Mouse (Mus musculus) heart, adult 18-20 months (tissue): ENCODE results near the gene Klf2. TPM values are rescaled to one million over a fixed set of nuclear protein-coding genes. Genes with fewer than 3 reads are reported as not detected.
A peak's percentile ranks its signal among the peaks of the same experiment; 100 is the strongest.

Source experiments
- DNase-seq, 2 experiments: peaks; one replicate each; pipeline ENCODE4 v3.0.0; 2021 to 2022; ENCODE audit warnings: mixed read lengths in 1 of 2
- long read RNA-seq, 2 experiments: library from polyadenylated mRNA; stranded (forward); transcript quantifications; one replicate each; pipeline ENCODE4 v2.0.0; 2021
- total RNA-seq, 2 experiments: library from RNA; stranded (reverse); gene quantifications; 2 replicates each; pipeline ENCODE4 v1.2.3; 2021

Gene Klf2
- total RNA-seq, result 10 to 100 TPM; 74.3 to 76.9 TPM
- long read RNA-seq, experiment 1, transcript Klf2-201 (3 exons, 1,847 nt), result major isoform, 44 of 53 reads
- long read RNA-seq, experiment 1, partial matches to known transcripts, result 8 of 53 reads
- long read RNA-seq, experiment 1, other reads (novel, unspliced or antisense), result 1 of 53 reads
- long read RNA-seq, experiment 2, transcript Klf2-201 (3 exons, 1,847 nt), result major isoform, 26 of 28 reads
- long read RNA-seq, experiment 2, partial matches to known transcripts, result 0 of 28 reads
- long read RNA-seq, experiment 2, other reads (novel, unspliced or antisense), result 2 of 28 reads

GRCm38 (mm10) chr8:72318801-72319322 lies at the start of gene Klf2:
Gene Klf2 (plus strand): TSS chr8:72319033.
- peak; percentile 99 to 100 for DNase-seq

DNA sequence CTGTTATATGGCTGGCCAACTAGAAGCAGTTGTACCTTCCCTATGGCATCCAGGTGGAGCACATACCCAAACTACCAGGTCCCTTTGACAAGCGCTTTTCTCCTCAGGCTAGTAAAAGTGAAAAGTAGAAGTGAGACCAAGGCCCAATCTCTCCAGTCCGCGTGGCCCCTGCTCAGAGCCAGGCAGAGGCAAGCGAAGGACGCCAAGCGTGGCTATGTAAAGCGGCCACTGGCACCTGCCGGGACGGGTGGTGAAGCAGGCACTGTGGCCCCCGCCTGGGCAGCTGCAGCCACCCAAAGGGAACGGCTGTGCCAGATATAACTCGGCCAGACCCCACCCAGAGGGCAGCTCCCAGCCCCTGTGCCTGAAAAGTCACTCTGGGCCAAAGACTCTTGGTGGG lies 48.2 kb upstream of the Klf2 start:
- DNase-seq, result peak in 1 of 2 experiments; percentile 50

DNA sequence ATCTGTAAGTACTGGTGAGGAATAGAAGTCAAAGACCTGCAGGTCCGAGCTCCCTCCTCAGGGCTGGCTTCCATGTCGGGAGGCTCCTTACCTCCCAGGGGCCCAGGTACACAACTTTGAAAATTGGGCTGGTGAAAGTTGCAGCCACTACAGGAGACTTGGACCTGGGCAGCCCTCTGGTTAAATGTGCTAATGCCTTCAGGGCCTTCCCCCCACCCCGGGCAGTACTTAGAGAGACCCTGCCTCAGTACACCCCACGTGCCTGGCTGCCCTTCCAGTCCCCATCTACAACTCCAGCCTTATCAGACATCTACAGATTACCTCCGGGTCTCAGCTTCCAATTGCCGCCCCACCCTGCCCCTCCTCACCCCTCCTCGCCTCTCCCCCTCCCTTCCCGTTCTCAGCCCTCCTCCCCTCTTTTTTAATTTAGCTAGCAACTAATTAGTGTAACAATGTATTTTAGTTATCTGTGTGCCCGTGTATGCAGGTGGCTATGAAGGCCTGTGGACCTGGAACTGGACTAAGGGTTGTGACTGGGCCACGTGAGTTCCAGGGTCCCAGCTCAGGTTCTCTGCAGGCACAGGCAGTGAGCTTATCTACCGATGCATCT lies 47.7 kb upstream of the Klf2 start:
- peak in 1 of 2 experiments; percentile 33 for DNase-seq

- DNase-seq, result no peak
Measured at GRCm38 (mm10) chr8:72271691-72272090, 47.1 kb upstream of the Klf2 start.

DNA sequence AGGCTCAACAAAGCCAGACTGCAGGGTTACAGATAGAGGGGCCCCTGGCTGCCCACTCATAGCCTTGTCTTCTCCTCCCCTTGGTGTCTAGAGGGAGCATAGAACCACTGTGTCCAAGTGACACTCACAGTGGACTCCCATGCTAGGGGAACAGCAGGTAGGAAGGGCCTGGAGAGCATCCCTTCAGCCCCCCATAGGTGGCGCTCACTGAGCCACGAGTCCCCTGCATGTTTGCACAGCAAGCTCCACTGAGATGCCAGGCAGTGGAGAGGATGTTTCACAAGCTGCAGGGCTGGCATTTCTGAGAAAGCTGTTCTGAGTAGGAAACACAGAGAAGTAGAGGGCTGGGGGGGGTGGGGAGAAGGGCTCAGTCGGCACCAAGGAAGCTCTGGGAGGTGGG lies 46.5 kb upstream of the Klf2 start:
- peak; percentile 77 to 84 for DNase-seq

- DNase-seq, result no peak
Measured at GRCm38 (mm10) chr8:72273111-72273770, 45.6 kb upstream of the Klf2 start.

- DNase-seq, result no peak
Measured at GRCm38 (mm10) chr8:72273807-72274206, 45.0 kb upstream of the Klf2 start.

- no peak for DNase-seq
Measured at GRCm38 (mm10) chr8:72277244-72277643, 41.6 kb upstream of the Klf2 start.

- no peak for DNase-seq
Measured at GRCm38 (mm10) chr8:72279151-72279550, 39.7 kb upstream of the Klf2 start.

GRCm38 (mm10) chr8:72281634-72282033 lies 37.2 kb upstream of the Klf2 start:
- DNase-seq, result peak; percentile 37 to 66

GRCm38 (mm10) chr8:72285285-72285684 lies 33.5 kb upstream of the Klf2 start:
- DNase-seq, result no peak

DNA sequence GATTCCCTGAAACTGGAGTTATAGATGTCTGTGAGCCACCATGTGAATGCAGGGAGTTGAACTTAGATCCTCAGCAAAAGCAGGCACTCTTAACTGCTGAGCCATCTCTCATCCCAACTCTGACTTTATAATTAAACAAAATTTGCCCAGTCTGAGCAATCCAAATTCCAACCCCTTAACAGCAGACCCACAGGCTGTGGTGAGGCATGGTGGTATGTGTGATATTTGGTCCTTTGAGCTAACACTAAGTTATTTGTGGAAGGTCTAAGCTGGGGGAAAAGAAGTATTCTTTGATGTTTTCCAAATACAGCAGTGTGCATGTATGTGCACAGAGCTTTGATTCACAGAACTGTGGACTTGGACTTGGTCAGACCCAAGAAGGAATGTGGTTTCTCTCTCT lies 29.8 kb upstream of the Klf2 start:
- no peak for DNase-seq

GRCm38 (mm10) chr8:72291104-72291503 lies 27.7 kb upstream of the Klf2 start:
- DNase-seq, result no peak

DNA sequence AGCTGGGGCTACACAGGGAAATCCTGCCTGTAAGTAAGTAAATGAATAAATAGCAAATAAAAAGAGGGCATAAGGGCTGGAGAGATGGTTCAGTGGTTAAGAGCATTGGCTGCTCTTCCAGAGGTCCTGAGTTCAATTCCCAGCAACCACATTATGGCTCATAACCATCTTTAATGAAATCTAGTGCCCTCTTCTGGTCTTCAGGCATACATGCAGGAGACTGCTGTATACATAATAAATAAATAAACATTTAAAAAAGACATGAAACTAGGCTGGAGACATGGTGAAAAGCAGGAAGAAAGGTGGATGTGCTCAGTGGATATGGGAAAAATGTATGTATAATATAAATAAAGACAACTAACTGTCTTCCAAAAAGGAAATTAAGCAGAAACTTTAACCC lies 25.5 kb upstream of the Klf2 start:
- no peak for DNase-seq

DNA sequence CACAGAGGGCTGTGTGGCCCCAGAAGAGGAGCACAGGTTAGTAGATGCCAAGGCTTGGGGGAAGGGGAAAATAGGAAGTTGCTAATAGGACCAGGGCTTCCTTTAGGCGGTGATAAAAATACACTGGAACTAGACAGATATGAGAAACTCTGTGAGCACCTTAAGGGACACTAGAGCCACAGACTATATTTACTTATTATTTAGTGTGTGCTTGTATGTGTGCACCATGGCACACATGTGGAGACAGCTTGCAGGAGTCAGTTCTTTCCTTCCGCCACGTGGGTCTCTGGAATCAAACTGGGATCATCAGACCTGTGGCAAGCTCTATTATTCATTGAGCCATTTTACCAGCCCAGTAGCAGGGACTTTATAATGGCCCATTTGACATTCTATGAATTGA lies 23.7 kb upstream of the Klf2 start:
- peak in 1 of 2 experiments; percentile 62 for DNase-seq

GRCm38 (mm10) chr8:72295679-72296078 lies 23.2 kb upstream of the Klf2 start:
- DNase-seq, result peak; percentile 96 to 98

- no peak for DNase-seq
Measured at GRCm38 (mm10) chr8:72296561-72296960, 22.3 kb upstream of the Klf2 start.

DNA sequence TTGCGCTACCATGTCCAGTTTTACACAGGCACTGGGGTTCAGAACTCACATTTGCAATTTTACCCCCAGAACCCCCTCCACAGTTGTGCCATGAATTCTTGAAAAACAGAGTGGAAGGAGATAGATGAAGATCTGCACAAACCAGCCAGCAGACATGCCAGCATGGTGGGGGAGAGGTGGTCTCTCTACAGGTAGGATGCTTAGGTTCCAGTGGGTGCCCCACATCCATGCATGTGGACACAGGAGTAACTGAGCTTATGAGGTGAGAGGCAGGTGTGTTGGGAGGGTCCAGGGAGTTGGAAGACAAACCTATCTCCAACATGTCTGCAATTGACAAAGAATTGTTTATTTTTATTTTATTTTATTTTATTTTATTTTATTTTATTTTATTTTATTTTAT lies 19.9 kb upstream of the Klf2 start:
- DNase-seq, result no peak

DNA sequence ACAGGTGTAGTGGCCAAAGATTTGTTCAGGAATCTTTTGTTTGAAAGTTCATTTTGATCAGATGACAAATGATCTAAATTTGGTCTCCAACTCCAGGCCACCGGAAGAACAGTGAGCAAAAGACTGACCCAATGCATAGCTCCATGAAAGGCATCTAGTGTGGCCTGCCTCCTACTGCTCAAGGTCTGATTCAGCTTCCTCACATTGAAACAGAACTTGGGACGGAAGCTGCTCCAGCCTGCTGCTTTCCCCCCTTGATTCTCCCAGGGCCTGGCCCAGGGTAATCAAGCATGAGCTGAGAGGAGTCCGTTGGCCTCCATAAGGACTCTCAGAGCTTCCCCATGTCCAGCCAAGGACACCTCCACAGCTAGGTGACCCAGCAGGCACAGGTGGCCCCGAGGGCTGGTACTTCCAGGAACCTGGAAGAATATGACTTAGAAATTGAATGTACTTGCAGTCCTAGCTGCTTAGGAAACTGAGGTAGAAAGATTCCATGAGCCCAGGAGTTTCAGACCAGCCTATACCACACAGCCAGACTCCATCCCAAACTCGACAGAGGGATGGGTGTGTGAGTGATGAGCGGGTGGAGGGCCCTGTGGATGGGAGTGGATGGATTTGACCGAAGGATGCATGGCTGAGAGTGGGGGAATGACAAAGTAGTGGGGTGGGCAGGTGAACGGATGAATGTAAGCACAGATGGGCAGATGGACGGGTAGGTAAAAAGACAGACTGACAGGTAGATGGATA lies 18.0 kb upstream of the Klf2 start:
- peak in 1 of 2 experiments; percentile 57 for DNase-seq

DNA sequence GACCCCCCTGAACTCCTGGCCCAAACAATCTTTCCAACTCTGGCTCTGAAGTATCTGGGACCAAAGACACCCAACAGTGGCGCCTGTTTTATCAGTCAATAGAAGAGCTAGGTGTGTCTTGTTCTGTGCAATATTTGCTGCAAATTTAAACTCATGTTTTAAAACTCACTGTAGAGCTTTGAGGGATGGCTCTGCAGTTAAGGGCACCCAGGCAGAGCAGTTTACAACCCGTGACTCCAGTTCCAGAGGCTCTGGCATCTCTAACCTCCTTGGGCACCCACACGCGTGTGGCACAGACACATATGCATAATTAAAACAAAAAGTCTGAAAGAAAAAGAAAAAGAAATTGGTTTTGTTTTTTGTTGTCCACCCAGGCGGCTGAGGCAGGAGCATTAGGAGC lies 17.3 kb upstream of the Klf2 start:
- DNase-seq, result no peak

- DNase-seq, result peak; percentile 49 to 69
Measured at GRCm38 (mm10) chr8:72302986-72303612, 15.7 kb upstream of the Klf2 start.

- DNase-seq, result peak; percentile 87 to 95
Measured at GRCm38 (mm10) chr8:72303633-72304032, 15.2 kb upstream of the Klf2 start.
